Mouse (Mus musculus) cortical plate, adult 2 months (tissue): Measurements from ENCODE around the gene St8sia1.

Experiments used
- CTCF ChIP-seq: fragments of 200-500 bp; IDR thresholded peaks from 2 replicates; pipeline ENCODE4 v1.5.1; 2011; ENCODE audit warnings: mild to moderate bottlenecking, control low read depth, low read length; ENCODE audit not compliant: insufficient read depth; ENCODE audit errors: extremely low read depth
- POLR2A ChIP-seq: fragments of 200-500 bp; IDR thresholded peaks from 2 replicates; pipeline ENCODE4 v1.6.1; 2011; ENCODE audit warnings: mild to moderate bottlenecking, low read length, control low read depth; ENCODE audit not compliant: insufficient read depth; ENCODE audit errors: extremely low read depth

GRCm38 (mm10) chr6:142844061-142844460 lies 120.2 kb downstream of the St8sia1 start:
- TF ChIP-seq CTCF (no peak), POLR2A (no peak)
